Mouse (Mus musculus) naive thymus-derived CD4-positive, alpha-beta T cell, adult 5 months (primary cell): ENCODE data around the gene Phf24. TPM values are rescaled to one million over a fixed set of nuclear protein-coding genes. Genes with fewer than 3 reads are reported as not detected.

Experiments
- polyA plus RNA-seq: library from polyadenylated mRNA; unstranded; fragments of 100-300 nt; shearing (Covaris generic); gene quantifications from one replicate; pipeline ENCODE4 v1.2.1, GENCODE M21; 2017

The Phf24 gene
- not detected for polyA plus RNA-seq

DNA sequence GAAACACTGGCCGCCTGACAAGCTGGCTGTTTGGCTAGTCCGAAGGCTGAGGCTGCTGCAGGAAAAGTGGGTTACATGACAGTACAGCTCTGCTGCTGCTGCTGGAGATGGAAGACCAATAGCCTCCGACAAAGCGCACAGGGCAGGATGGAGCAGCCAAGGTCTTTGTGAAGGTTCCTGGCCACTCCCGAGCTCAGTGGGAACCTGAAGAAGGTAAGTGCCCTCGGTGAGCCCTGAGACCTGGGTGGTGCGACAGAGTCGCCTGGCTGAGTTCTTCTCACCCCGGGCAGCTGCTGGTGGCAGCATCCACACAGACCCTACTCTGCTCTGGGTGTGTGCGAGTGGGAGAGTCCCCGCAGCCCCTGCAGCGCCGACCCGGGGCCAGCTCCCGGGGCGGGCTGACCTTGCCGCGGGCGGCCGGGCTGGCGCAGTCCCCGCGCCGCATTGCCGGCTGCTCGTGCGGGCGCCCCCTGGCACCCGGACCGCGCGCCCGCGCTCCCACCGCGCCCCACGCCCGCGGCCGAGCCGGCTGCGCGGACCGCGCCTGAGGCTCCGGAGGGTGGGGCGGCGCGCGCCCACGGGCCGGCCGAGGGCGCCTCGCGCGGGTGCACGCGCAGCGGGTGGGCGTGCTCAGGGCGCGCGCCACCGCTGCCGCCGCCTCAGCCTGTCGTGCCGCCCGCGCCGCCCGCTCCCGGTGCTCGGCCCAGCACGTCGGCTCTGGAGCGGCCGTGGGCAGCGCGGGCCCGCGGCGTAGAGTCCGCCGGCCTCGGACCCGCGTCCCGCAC, at the start of gene Phf24:
Gene Phf24, plus strand, starts transcription at position 44 of the 785 bp plus-strand sequence.

DNA sequence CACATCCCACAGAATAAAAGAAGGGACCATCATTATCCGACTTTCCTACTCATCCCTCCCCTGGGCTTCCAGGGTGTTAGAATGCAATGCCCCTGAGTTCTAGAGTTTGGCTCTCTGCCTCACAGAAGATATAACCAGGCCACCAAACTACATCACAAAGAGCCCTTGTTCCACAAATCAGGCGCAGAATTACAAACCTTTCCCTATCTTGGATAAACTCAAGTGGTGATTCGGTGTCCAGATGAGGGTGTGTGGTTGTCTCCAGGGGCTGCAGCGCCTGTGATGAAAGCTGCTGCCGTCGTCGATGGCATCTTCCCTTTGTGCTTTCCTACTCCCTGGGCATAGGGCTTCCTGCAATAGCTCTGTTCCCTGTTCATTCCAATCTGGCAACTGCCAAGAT, 42.3 kb upstream of the Phf24 start, which contains the start of gene Fam205c:
Gene Fam205c, minus strand, starts transcription at position 101 of the 400 bp plus-strand sequence.

GRCm38 (mm10) chr4:42949676-42950051, 33.2 kb downstream of the Phf24 start, which contains the start of gene Dnajb5:
TSS of gene Dnajb5 (plus strand) at chr4:42949814.

DNA sequence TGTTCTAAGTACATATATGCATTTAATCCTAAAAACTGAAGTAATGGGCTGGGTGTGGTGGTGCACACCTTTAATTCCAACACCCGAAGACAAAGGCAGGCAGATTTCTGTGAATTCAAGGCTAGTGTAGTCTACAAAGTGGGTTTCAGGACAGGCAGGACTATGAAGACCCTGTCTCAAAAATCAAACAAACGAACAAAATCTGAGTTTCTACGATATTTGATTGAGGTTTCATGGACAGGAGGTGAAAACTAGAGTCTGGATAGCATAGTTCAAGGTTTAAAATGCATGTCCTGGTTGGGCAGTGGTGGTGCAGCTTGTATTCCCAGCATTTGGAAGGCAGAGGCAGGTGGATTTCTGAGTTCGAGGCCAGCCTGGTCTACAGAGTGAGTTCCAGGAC, 52.8 kb downstream of the Phf24 start, which contains the start of gene 1700022I11Rik:
Gene 1700022I11Rik, plus strand, starts transcription at position 301 of the 400 bp plus-strand sequence.

Other genes starting within 250 kb of the Phf24 start
- not detected for gene 4930578G10Rik, start 181.1 kb upstream of the Phf24 start, polyA plus RNA-seq
- not detected for gene Ccl19, start 160.1 kb upstream of the Phf24 start, polyA plus RNA-seq
- gene Ccl21a, start 142.7 kb upstream of the Phf24 start, polyA plus RNA-seq = not detected
- gene Fam205a1, start 62.8 kb upstream of the Phf24 start, polyA plus RNA-seq = not detected
- not detected for gene Gm12394, start 59.9 kb upstream of the Phf24 start, polyA plus RNA-seq
- gene Fam205c, start 42.4 kb upstream of the Phf24 start, polyA plus RNA-seq = not detected
- gene Dnajb5, start 33.2 kb downstream of the Phf24 start, polyA plus RNA-seq = 38.1 TPM
- not detected for gene 1700022I11Rik, start 52.9 kb downstream of the Phf24 start, polyA plus RNA-seq
- 266 TPM for gene Vcp, start 83.8 kb downstream of the Phf24 start, polyA plus RNA-seq
- 19.4 TPM for gene Fancg, start 93.8 kb downstream of the Phf24 start, polyA plus RNA-seq
- 53.9 TPM for gene Pigo, start 109.2 kb downstream of the Phf24 start, polyA plus RNA-seq
- 70.0 TPM for gene Stoml2, start 115.0 kb downstream of the Phf24 start, polyA plus RNA-seq
- gene Fam214b, start 129.6 kb downstream of the Phf24 start, polyA plus RNA-seq = 2.4 TPM
- 0.42 TPM for gene Unc13b, start 142.3 kb downstream of the Phf24 start, polyA plus RNA-seq